Mouse (Mus musculus): ENCODE results near the gene Insr. TPM values are rescaled to one million over a fixed set of nuclear protein-coding genes. Genes with fewer than 3 reads are reported as not detected.

Gene Insr
- polyA plus RNA-seq, 1 experiment from 2014 or later = 49.3 TPM

- Histone ChIP-seq H3K4me3 (ENCODE audit: low read depth, low read length) (peak overlapping the region; percentile 88), H3K4me2 (replicated peaks; ENCODE audit: low read depth, low read length) (peak overlapping the region; percentile 70), H3K27me3 (ENCODE audit: control insufficient read depth, insufficient read depth, low read length) (no peaks in the 10 kb centered on the region; the same call in 1 of the 2 replicates), H3K36me3 (ENCODE audit: control insufficient read depth, insufficient read depth, low read length) (no peaks in the 10 kb centered on the region), H3K4me1 (replicated peaks; ENCODE audit: control insufficient read depth, insufficient read depth, low read length) (peaks cover 6% of the 10 kb centered on the region; the same call in 1 of the 2 replicates), H3K27ac (ENCODE audit: low read depth, low read length) (no peak overlapping the region), H3K9me3 (ENCODE audit: control insufficient read depth, low read length) (no peaks in the 10 kb centered on the region), H3K9ac (ENCODE audit: low read depth, low read length) (no peak overlapping the region)
- WGBS = under 1% methylated on average over 16 of the region's 18 CpGs
- ATAC-seq (ENCODE audit: low FRiP score) (no peak), DNase-seq (ENCODE audit: low spot score) (no peak)
These were observed 282 bp upstream of the Insr start for GRCm38 (mm10) chr8:3279721-3280077.

- Histone ChIP-seq H3K4me1 (replicated peaks; ENCODE audit: control insufficient read depth, insufficient read depth, low read length) (peaks cover 6% of the 10 kb centered on the region; the same call in 1 of the 2 replicates), H3K9me3 (ENCODE audit: control insufficient read depth, low read length) (no peaks in the 10 kb centered on the region), H3K36me3 (ENCODE audit: control insufficient read depth, insufficient read depth, low read length) (no peaks in the 10 kb centered on the region), H3K4me2 (replicated peaks; ENCODE audit: low read depth, low read length) (peak overlapping the region; percentile 70), H3K9ac (ENCODE audit: low read depth, low read length) (peak overlapping the region; percentile 88), H3K27ac (ENCODE audit: low read depth, low read length) (no peak overlapping the region), H3K4me3 (ENCODE audit: low read depth, low read length) (peak overlapping the region; percentile 88), H3K27me3 (ENCODE audit: control insufficient read depth, insufficient read depth, low read length) (no peaks in the 10 kb centered on the region; the same call in 1 of the 2 replicates)
- WGBS = 54% methylated on average over 15 of the region's 15 CpGs
- DNase-seq (ENCODE audit: low spot score) = peak; percentile 14
- peak; percentile 4; the same call in 1 of the 2 replicates for ATAC-seq (ENCODE audit: low FRiP score)
These were observed 1.1 kb downstream of the Insr start for GRCm38 (mm10) chr8:3278181-3278820.

DNA sequence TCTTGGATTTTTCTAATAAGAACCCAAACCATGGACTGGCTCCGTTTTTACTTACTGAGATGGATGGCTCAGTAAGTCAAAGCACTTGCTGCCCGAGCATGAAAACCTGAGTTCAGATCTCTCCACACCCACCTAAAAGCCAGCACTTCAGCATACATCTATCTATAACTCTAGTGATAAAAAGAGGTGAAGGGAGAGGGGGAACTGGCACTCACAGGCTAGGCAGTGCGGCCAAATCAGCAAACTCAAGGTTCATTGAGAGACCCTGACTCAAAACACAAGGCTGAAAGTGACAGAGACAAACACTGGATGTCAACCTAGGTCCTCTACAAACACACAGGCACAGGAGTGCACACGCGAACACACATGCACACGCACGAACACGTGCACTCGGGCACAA, 2.2 kb downstream of the Insr start:
- Histone ChIP-seq H3K4me3 (ENCODE audit: low read depth, low read length) (peak overlapping the region; percentile 88; the same call in 1 of the 2 replicates), H3K4me1 (replicated peaks; ENCODE audit: control insufficient read depth, insufficient read depth, low read length) (peaks cover 6% of the 10 kb centered on the region; the same call in 1 of the 2 replicates), H3K9ac (ENCODE audit: low read depth, low read length) (no peak overlapping the region), H3K27ac (ENCODE audit: low read depth, low read length) (no peak overlapping the region), H3K4me2 (replicated peaks; ENCODE audit: low read depth, low read length) (no peak overlapping the region), H3K27me3 (ENCODE audit: control insufficient read depth, insufficient read depth, low read length) (no peaks in the 10 kb centered on the region; the same call in 1 of the 2 replicates), H3K36me3 (ENCODE audit: control insufficient read depth, insufficient read depth, low read length) (no peaks in the 10 kb centered on the region), H3K9me3 (ENCODE audit: control insufficient read depth, low read length) (no peaks in the 10 kb centered on the region)
- WGBS = 94% methylated on average over 9 of the region's 9 CpGs
- DNase-seq (ENCODE audit: low spot score) = no peak
- ATAC-seq (ENCODE audit: low FRiP score) = no peak

DNA sequence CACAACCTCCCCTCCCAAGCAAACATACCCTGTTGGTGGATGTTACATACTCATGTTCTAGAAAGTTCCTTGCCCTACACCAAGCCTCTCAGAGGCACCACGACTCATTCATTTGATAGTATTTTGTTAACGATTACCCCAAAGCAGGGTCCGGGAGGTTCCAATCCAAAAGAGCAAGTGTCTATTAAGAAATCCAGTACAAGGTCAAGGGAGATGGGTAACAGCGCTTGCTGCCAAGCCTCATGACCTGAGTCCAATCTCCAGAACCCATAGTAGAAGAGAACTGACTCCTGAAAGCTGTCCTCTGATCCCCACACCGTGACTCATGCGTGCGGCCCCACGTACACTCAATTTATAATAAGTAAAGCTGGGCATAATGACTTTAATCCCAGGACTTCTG, 3.4 kb downstream of the Insr start:
- Histone ChIP-seq H3K27me3 (ENCODE audit: control insufficient read depth, insufficient read depth, low read length) (no peaks in the 10 kb centered on the region; the same call in 1 of the 2 replicates), H3K27ac (ENCODE audit: low read depth, low read length) (no peak overlapping the region), H3K9ac (ENCODE audit: low read depth, low read length) (no peak overlapping the region), H3K36me3 (ENCODE audit: control insufficient read depth, insufficient read depth, low read length) (no peaks in the 10 kb centered on the region), H3K9me3 (ENCODE audit: control insufficient read depth, low read length) (no peaks in the 10 kb centered on the region), H3K4me2 (replicated peaks; ENCODE audit: low read depth, low read length) (no peak overlapping the region), H3K4me3 (ENCODE audit: low read depth, low read length) (no peak overlapping the region), H3K4me1 (replicated peaks; ENCODE audit: control insufficient read depth, insufficient read depth, low read length) (peaks cover 6% of the 10 kb centered on the region; the same call in 1 of the 2 replicates)
- ATAC-seq (ENCODE audit: low FRiP score) (no peak), DNase-seq (ENCODE audit: low spot score) (no peak)
- 97% methylated on average over 8 of the region's 8 CpGs for WGBS

DNA sequence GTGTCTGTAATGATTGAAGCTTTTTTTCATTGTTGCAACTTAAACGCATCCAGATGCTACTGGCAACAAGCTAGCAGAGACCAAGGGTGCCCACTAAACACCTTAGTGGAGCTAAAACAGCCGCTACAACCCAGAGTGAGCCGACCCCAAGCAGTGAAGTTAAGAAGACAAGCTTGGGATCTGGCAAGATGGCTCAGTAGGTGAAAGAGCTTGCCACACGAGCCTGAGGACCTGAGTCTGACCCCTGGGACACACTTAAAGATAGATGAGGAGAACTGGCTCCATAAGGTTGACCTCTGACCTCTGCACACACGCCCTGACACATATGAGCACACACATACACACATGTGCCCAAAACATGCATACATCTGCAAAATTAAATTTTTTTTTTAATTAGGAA, 4.2 kb downstream of the Insr start:
- ATAC-seq (ENCODE audit: low FRiP score) = no peak
- Histone ChIP-seq H3K27me3 (ENCODE audit: control insufficient read depth, insufficient read depth, low read length) (no peaks in the 10 kb centered on the region; the same call in 1 of the 2 replicates), H3K4me3 (ENCODE audit: low read depth, low read length) (no peak overlapping the region), H3K27ac (ENCODE audit: low read depth, low read length) (no peak overlapping the region), H3K9ac (ENCODE audit: low read depth, low read length) (no peak overlapping the region), H3K4me1 (replicated peaks; ENCODE audit: control insufficient read depth, insufficient read depth, low read length) (peaks cover 6% of the 10 kb centered on the region; the same call in 1 of the 2 replicates), H3K9me3 (ENCODE audit: control insufficient read depth, low read length) (no peaks in the 10 kb centered on the region), H3K4me2 (replicated peaks; ENCODE audit: low read depth, low read length) (no peak overlapping the region), H3K36me3 (ENCODE audit: control insufficient read depth, insufficient read depth, low read length) (no peaks in the 10 kb centered on the region)
- DNase-seq (ENCODE audit: low spot score) = no peak
- 73% methylated on average over 5 of the region's 5 CpGs for WGBS

DNA sequence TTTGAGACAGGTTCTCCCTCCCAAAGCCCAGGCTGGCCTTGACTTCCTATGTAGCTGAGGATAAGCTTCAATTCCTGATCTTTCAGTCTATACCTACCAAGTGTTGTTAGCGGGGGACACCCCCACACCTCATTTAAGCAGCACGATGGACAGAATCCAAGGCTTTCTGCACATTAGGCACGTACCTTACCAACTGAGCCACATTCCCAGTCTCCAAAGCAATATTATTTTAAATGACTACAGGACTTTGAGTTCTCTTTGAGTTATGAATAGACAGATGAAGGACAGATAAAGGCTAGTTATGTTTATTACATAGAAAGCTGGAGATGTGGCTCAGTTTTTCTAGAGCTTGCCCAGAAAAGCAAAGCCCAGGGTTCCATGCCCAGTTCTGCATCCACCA, 5.6 kb downstream of the Insr start:
- Histone ChIP-seq H3K4me3 (ENCODE audit: low read depth, low read length) (no peak overlapping the region), H3K4me1 (replicated peaks; ENCODE audit: control insufficient read depth, insufficient read depth, low read length) (peaks cover 6% of the 10 kb centered on the region; the same call in 1 of the 2 replicates), H3K27me3 (ENCODE audit: control insufficient read depth, insufficient read depth, low read length) (no peaks in the 10 kb centered on the region), H3K36me3 (ENCODE audit: control insufficient read depth, insufficient read depth, low read length) (no peaks in the 10 kb centered on the region), H3K9me3 (ENCODE audit: control insufficient read depth, low read length) (no peaks in the 10 kb centered on the region), H3K27ac (ENCODE audit: low read depth, low read length) (no peak overlapping the region), H3K9ac (ENCODE audit: low read depth, low read length) (no peak overlapping the region), H3K4me2 (replicated peaks; ENCODE audit: low read depth, low read length) (no peak overlapping the region)
- DNase-seq (ENCODE audit: low spot score) = no peak
- no peak for ATAC-seq (ENCODE audit: low FRiP score)
- WGBS = 98% methylated on average over 3 of the region's 3 CpGs

- Histone ChIP-seq H3K4me1 (replicated peaks; ENCODE audit: control insufficient read depth, insufficient read depth, low read length) (no peaks in the 10 kb centered on the region), H3K9me3 (ENCODE audit: control insufficient read depth, low read length) (no peaks in the 10 kb centered on the region), H3K27me3 (ENCODE audit: control insufficient read depth, insufficient read depth, low read length) (no peaks in the 10 kb centered on the region), H3K27ac (ENCODE audit: low read depth, low read length) (no peak overlapping the region), H3K36me3 (ENCODE audit: control insufficient read depth, insufficient read depth, low read length) (no peaks in the 10 kb centered on the region), H3K9ac (ENCODE audit: low read depth, low read length) (no peak overlapping the region), H3K4me2 (replicated peaks; ENCODE audit: low read depth, low read length) (no peak overlapping the region), H3K4me3 (ENCODE audit: low read depth, low read length) (no peak overlapping the region)
- 94% methylated on average over 3 of the region's 3 CpGs for WGBS
- ATAC-seq (ENCODE audit: low FRiP score) = no peak
- no peak for DNase-seq (ENCODE audit: low spot score)
These were observed 12.0 kb downstream of the Insr start for GRCm38 (mm10) chr8:3267449-3267761.

- H3K4me2 ChIP-seq (replicated peaks; ENCODE audit: low read depth, low read length) = no peak overlapping the region
- no peak for DNase-seq (ENCODE audit: low spot score)
- no peak for ATAC-seq (ENCODE audit: low FRiP score)
- H3K36me3 ChIP-seq (ENCODE audit: control insufficient read depth, insufficient read depth, low read length) = no peaks in the 10 kb centered on the region
- no peak overlapping the region for H3K4me3 ChIP-seq (ENCODE audit: low read depth, low read length)
- H3K4me1 ChIP-seq (replicated peaks; ENCODE audit: control insufficient read depth, insufficient read depth, low read length) = no peaks in the 10 kb centered on the region
- no peaks in the 10 kb centered on the region for H3K9me3 ChIP-seq (ENCODE audit: control insufficient read depth, low read length)
- no peak overlapping the region for H3K27ac ChIP-seq (ENCODE audit: low read depth, low read length)
- H3K9ac ChIP-seq (ENCODE audit: low read depth, low read length) = no peak overlapping the region
- WGBS = 76% methylated on average over 6 of the region's 6 CpGs
- H3K27me3 ChIP-seq (ENCODE audit: control insufficient read depth, insufficient read depth, low read length) = no peaks in the 10 kb centered on the region
These were observed 12.6 kb downstream of the Insr start for GRCm38 (mm10) chr8:3266686-3267448.

- H3K27ac ChIP-seq (ENCODE audit: low read depth, low read length) = no peak overlapping the region
- no peaks in the 10 kb centered on the region for H3K27me3 ChIP-seq (ENCODE audit: control insufficient read depth, insufficient read depth, low read length)
- H3K4me3 ChIP-seq (ENCODE audit: low read depth, low read length) = no peak overlapping the region
- no peak for DNase-seq (ENCODE audit: low spot score)
- no peak for ATAC-seq (ENCODE audit: low FRiP score)
- H3K9ac ChIP-seq (ENCODE audit: low read depth, low read length) = no peak overlapping the region
- no peaks in the 10 kb centered on the region for H3K36me3 ChIP-seq (ENCODE audit: control insufficient read depth, insufficient read depth, low read length)
- H3K9me3 ChIP-seq (ENCODE audit: control insufficient read depth, low read length) = no peaks in the 10 kb centered on the region
- WGBS = 94% methylated on average over 3 of the region's 3 CpGs
- H3K4me2 ChIP-seq (replicated peaks; ENCODE audit: low read depth, low read length) = no peak overlapping the region
- H3K4me1 ChIP-seq (replicated peaks; ENCODE audit: control insufficient read depth, insufficient read depth, low read length) = no peaks in the 10 kb centered on the region
These were observed 14.2 kb downstream of the Insr start for GRCm38 (mm10) chr8:3265182-3265581.

All from hindbrain, embryonic 11.5 days (tissue).